Mouse (Mus musculus): ENCODE measurements around the gene Kpna7.
"Not testable (repeated sequence)": the region's sequence is repeated elsewhere in the genome, so short reads cannot be mapped to it uniquely, and the experiment has no call there.

Kpna7 gene

DNA sequence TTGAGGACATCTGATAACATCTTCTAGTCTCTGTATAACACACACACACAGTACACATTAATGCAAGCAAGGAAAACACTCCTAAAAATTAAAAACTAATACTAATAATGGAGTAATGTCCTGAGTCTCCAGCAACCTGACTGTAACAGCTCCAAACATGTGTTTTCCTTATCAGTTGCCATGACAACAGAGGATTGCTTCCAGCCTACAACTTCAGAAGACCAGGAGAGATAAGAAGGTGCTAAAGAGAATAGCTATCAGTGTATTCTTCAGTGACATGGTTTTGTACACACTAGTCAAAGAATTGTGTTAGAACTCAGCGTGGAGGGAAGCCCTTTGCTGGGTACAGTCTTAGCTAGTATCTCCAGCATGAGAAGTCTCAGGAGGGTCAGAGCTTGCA, 63.1 kb downstream of the Kpna7 start:
- not testable (repeated sequence) for DNase-seq (ENCODE audit: low read depth)

DNA sequence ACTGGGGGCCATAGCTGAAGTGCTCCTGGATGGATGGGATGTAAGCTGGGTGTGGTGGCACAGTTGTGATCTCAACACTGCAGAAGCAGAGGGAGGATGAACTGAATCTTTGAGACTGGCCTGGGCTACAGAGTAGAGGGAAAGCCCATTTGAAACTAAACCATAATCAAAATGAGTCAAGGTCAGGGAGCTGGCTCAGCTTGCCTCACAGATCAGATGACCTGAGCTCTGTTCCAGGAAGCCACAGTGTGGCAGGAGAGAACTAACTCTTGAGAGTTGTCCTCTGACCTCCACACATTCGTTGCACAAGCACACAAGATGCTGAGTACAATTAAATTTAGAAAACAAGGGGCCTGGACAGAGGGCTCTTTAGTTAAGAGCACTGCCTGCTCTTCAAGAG, 63.6 kb downstream of the Kpna7 start:
- DNase-seq (ENCODE audit: low read depth): not testable (repeated sequence)

DNA sequence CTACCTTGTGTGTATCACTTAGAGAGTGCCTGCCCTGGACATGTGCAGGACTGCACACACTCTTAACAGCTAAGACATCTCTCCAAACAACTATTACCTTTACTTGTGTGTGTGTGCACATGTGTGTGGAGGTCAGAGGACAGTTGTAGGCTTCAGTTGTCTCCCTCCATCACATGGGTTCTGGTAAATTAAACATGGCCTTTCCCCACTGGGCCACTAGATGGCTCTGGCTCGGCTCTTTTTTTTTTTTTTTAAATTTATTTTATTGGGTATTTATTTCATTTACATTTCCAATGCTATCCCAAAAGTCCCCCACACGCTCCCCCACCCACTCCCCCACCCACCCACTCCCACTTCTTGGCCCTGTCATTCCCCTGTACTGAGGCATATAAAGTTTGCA, 67.1 kb downstream of the Kpna7 start:
- DNase-seq (ENCODE audit: low read depth): not testable (repeated sequence)

DNA sequence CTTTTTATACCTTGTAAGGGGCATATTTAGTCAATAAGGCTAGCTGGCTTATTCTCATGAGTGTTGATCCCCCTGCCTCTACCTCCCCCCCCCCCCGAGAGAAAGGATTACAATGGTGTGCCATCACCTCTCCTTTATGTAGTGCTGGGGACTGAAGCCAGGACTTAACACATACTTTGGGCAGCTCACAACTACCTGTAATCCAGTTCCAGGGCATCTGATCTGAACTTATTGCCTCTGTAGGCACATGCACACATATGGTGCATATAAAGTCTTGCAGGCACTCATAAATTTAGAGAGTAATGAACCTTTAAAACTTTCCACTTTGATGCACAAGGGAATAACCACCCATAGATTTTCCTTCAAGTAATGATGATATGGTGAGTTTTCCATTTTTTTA, 69.6 kb downstream of the Kpna7 start:
- no peak for DNase-seq (ENCODE audit: low read depth)

GRCm38 (mm10) chr5:145008878-145009659, 74.8 kb downstream of the Kpna7 start:
- DNase-seq (ENCODE audit: low read depth): no peak

DNA sequence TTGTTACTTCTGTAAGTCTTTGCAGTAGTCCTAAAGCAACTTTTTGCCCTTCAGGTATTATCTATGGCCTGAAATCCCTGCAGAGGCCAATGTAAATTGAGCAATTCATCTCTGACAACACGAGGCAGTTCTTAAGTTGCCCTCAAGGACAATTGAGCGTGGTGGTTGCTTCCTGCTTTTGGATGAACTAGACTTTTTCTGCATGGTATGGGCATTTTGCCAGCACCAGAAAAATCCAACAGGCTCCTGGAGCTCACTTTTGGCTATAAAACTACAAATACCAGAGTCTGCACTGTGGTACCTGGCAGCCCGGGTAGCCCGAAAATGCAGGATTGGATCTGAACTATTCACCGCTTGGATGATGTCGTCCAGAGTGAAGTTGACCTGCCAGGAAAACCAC, 78.2 kb downstream of the Kpna7 start:
- DNase-seq (ENCODE audit: low read depth): no peak

DNA sequence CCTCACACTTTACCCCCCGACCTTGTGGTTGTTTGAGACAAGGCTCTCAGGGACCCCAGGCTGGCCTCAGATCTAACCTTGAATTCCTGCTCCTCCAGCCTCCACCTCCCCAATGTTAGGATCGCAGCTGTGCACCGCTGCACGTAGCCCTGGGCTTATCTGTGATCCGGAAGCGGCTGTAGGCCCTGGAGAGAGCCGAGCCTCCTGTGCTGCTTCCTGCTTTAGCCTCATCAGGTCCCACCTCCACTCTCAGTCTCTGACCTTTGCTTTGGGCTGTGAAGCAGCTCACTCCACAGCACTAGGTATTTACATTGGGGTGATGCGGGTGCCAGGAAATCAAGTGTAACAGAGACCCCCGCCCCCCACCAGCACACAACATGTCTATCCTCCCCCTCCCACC, 79.3 kb downstream of the Kpna7 start:
- no peak for DNase-seq (ENCODE audit: low read depth)

DNA sequence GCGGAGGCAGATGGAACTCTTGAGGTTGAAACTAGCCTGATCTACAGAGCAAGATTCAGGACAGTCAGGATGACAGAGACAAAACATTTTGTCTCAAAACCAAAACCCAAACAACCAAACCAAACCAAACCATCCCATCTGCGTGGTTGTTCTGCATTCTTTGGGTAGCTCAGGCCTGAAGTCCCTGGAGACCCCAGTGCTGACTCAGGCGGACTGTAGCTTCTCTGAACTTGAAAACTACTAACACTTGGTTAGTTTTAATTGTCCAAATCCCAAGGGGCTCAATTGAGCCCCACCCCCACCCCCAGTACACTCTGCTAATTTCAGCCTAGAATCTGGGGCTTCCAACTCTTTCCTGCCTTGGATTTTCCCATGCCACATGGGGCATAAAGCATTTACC, 80.5 kb downstream of the Kpna7 start:
- DNase-seq (ENCODE audit: low read depth): no peak

- peak; percentile 60 for DNase-seq (ENCODE audit: low read depth)
Measured at GRCm38 (mm10) chr5:144998491-144998890, 85.3 kb downstream of the Kpna7 start.

GRCm38 (mm10) chr5:144990481-144990880, 93.3 kb downstream of the Kpna7 start:
- no peak for DNase-seq (ENCODE audit: low read depth)

- DNase-seq (ENCODE audit: low read depth): no peak
Measured at GRCm38 (mm10) chr5:144990051-144990450, 93.8 kb downstream of the Kpna7 start.

GRCm38 (mm10) chr5:144989061-144989405, 94.8 kb downstream of the Kpna7 start:
- DNase-seq (ENCODE audit: low read depth): no peak

DNA sequence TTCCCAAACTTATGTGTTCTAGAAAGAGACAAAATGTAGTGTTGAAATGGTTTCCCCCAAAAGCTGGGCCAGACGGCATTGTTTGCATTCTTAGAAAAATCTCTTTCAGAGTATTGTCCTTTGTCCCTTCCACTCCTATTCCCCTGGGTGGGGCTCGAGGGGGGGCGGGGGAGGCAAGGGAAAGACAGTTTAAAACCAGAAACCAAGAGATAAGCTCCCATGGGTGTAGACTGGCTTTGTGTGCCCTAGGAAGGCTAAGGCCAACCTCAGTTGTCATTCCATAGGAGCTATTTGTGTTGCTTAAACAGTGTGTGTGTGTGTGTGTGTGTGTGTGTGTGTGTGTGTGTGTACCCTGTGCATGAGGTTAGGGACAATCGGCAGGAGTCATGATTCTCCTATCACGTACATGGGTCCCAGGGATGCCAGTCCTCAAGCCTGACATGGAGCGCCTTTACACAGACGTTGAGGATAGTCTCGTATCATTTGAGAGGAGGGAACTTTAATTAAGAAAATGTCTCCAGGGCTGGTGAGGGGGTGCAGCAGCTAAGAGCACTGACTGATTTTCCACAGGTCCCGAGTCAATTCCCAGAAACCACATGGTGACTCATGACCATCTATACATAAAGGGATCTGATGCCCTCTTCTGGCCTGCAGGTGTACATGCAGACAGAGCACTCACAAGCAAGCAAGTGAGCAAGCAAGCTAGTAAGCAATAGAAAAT, 95.3 kb downstream of the Kpna7 start:
- DNase-seq (ENCODE audit: low read depth): peak; percentile 40

DNA sequence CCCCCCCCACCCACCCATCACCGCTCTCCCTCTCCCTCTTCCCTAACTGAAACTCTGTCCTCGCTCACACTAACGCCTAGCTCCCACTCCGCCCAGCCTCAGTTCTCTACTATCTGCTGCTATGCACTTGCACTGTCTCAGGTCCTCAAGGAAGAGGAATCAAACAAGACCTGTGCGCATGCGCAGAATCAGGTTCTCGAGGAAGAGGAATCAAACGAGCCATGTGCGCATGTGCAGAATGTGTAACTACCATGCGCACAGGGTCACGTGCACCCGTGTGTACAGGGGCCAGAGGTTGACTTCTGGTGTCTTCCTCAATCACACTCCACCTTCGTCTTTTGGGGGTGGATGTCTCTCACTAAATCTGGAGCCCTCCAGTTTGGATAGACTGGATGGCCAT, 96.3 kb downstream of the Kpna7 start:
- DNase-seq (ENCODE audit: low read depth): no peak

- no peak for DNase-seq (ENCODE audit: low read depth)
Measured at GRCm38 (mm10) chr5:144984839-144985238, 99.0 kb downstream of the Kpna7 start.

GRCm38 (mm10) chr5:144983227-144983626, 100.6 kb downstream of the Kpna7 start:
- DNase-seq (ENCODE audit: low read depth): peak; percentile 32

DNA sequence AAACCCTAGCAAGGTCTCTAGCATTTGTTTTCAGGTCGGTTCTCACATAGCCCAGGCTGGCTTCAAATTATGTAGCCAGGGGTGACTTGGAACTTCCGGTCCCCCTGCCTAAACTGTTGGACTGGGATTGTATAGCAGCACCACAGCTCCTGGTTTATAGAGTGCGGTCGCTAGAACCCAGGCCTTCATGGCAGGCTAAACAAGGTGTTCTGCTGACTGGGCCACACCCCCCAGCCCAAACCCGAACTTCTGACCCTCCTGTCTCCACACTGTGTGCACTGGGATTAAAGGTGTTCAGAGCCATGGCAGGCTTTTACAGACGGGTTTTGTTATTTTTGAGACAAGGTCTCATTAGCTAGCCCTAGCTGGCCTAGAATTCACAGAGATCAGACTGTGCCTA, 104.7 kb downstream of the Kpna7 start:
- no peak for DNase-seq (ENCODE audit: low read depth)

DNA sequence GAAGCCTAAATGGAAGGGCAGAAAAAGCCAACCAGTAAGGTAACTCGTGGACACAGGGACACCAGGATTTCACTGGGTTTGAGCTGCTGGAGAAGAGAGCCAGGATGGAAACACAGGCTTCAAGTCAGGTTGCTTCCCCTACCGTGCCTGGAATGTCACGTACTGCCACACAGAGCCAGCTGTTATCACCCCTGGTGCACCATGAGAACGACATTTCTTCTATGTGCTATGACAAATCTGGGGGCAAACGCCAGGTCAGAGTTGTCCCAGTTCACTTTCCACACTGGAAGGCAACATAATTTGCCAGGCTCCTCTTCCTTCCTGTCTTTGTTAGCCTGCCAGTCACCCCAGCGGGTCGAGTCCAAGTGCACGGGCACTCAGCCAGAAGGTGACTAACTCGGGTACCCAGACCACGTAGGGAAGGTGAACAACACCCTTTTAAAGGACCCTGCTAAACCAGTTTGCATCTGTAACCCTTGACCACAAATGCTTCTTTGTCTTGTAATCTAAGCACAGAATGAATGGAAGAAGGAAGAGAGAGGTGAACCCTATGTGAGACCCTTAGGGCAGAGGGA, 105.2 kb downstream of the Kpna7 start:
- DNase-seq (ENCODE audit: low read depth): no peak

GRCm38 (mm10) chr5:144971266-144971665, 112.6 kb downstream of the Kpna7 start:
- peak; percentile 25 for DNase-seq (ENCODE audit: low read depth)

DNA sequence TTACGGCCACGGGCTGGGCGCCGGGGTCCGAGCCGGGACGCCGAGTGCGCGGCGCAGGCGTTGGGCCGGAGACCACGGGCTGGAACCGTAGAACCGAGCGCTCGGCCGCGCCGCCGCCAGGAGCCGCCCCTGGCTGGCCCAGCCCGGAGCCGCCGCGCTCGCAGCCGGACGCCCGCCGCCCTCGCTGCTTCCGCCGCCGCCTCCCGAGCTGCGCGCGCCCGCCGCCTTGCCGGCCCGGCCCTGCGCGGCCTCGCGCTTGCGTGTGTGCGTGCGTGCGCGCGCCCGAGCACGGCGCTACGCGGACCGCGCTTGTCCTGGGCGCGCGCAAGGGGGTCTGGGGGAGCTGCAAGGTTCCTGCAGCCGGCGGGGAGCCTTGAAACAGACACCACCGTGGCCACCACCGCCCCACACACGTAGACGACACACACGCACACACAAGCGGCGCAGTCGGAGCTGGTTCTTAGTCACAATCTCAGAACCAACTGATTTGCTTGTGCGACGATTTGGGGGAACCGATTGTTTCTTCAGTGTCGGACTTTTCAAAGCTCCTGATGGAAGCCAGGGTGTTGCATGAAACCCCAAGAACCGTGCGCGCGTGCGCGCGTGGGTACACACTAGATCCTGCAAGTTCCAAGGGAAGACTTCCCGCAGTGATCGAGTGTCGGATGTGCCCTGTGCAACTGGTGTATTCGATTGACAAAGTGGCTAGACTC, 118.0 kb downstream of the Kpna7 start, which contains the start of gene Smurf1:
Smurf1 (minus strand) TSS at position 209 of the 713 bp plus-strand sequence.
- DNase-seq (ENCODE audit: low read depth): peak; percentile 91

DNA sequence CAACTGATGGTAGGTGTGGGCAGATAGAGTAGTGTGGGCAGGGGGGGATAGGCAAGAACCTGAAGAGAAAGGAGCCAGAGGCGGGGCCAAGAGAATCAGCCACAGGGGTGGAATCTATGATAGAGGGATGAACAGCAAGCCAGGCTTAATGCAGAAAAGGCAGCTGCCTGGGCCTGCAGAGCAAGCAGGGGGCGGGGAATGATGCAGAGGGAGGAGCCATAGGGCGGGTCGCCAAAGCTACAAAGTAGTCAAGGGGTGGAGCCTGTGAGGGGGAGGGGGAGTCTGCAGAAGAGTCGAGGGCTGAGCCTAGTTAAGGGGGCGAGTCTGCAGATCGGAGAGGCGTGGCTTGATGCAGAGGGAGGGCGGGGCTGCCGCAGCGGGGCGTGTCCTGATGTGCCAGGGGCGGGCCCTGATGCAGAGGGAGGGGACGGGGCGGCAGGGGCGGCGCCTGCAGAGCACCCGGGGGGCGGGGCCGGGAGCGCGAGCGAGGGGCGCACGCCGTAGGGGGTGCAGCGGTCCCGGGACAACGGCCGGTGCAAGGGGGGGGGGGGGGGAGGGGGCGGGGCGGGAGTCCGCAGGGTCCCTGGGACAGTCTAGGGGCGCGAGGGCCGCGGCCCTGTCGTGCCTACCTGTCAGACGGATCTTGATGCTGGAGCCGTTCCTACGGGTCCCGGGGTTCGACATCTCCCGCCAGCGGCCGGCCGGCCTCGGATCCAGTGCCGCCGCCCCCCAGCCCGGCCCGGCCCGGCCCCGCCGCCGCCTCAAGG, 118.8 kb downstream of the Kpna7 start:
- DNase-seq (ENCODE audit: low read depth): peak; percentile 94

GRCm38 (mm10) chr5:144964465-144964864, 119.4 kb downstream of the Kpna7 start:
- DNase-seq (ENCODE audit: low read depth): no peak

Data from induced T-regulatory cell, adult 2 months (primary cell).